Mouse (Mus musculus) small intestine, adult 2 months (tissue): Measurements from ENCODE around the gene Caml.

Source experiments
- CTCF ChIP-seq: fragments of 200-500 bp; IDR thresholded peaks from 2 replicates; pipeline ENCODE4 v1.5.1; 2012; ENCODE audit warnings: low read depth, mild to moderate bottlenecking, control low read depth, inconsistent platforms, low read length, moderate library complexity, mixed read lengths; ENCODE audit not compliant: insufficient replicate concordance, insufficient read length; ENCODE audit errors: extremely low read depth
- POLR2A ChIP-seq: fragments of 200-500 bp; IDR thresholded peaks from 2 replicates; pipeline ENCODE4 v1.6.1; 2012; ENCODE audit warnings: low read depth, mild to moderate bottlenecking, control low read depth, inconsistent platforms, low read length, moderate library complexity

GRCm38 (mm10) chr13:55604606-55605005 is 18.2 kb upstream of the Caml start:
- no peak for TF ChIP-seq POLR2A
- TF ChIP-seq CTCF = no peak
